Mouse (Mus musculus) stomach, embryonic 14.5 days (tissue): ENCODE data around the gene Ptgir. TPM values are rescaled to one million over a fixed set of nuclear protein-coding genes. Genes with fewer than 3 reads are reported as not detected.

Experiments used
- polyA plus RNA-seq: library from polyadenylated mRNA; unstranded; fragments of >200 nt; fragmentation: Nextera tagmentation; extraction: Ambion mirVana; gene quantifications from 2 replicates; pipeline ENCODE4 v1.2.1, GENCODE M21; 2014

The Ptgir gene
- polyA plus RNA-seq, 1 experiment from 2014 or later = 2.0 TPM

Other genes with a start within 250 kb of the Ptgir start
- not detected in 2 replicates for gene Ceacam15, start 230.8 kb upstream of the Ptgir start, polyA plus RNA-seq
- not detected in 2 replicates for gene Ceacam9, start 184.6 kb upstream of the Ptgir start, polyA plus RNA-seq
- gene Ap2s1, start 168.1 kb upstream of the Ptgir start, polyA plus RNA-seq = 274 and 282 TPM in 2 replicates
- gene Slc1a5, start 125.2 kb upstream of the Ptgir start, polyA plus RNA-seq = 36.7 and 39.0 TPM in 2 replicates
- 105 and 120 TPM in 2 replicates for gene Strn4, start 90.6 kb upstream of the Ptgir start, polyA plus RNA-seq
- 23.8 and 25.8 TPM in 2 replicates for gene Fkrp, start 89.8 kb upstream of the Ptgir start, polyA plus RNA-seq
- 14.2 and 14.6 TPM in 2 replicates for gene Prkd2, start 63.6 kb upstream of the Ptgir start, polyA plus RNA-seq
- gene Dact3, start 31.2 kb upstream of the Ptgir start, polyA plus RNA-seq = 5.5 and 6.1 TPM in 2 replicates
- gene Gng8, start 14.7 kb upstream of the Ptgir start, polyA plus RNA-seq = 12.8 and 12.9 TPM in 2 replicates
- gene Calm3, start 17.6 kb downstream of the Ptgir start, polyA plus RNA-seq = 148 and 161 TPM in 2 replicates
- 8.6 and 8.8 TPM in 2 replicates for gene Pnmal2, start 38.2 kb downstream of the Ptgir start, polyA plus RNA-seq
- gene Pnmal1, start 53.2 kb downstream of the Ptgir start, polyA plus RNA-seq = 4.2 TPM in 2 replicates
- gene Gm42372, start 76.6 kb downstream of the Ptgir start, polyA plus RNA-seq = 0.55 and 0.59 TPM in 2 replicates
- gene Ccdc8, start 86.2 kb downstream of the Ptgir start, polyA plus RNA-seq = 18.7 and 22.3 TPM in 2 replicates
- gene Ppp5c, start 121.4 kb downstream of the Ptgir start, polyA plus RNA-seq = 93.6 and 94.4 TPM in 2 replicates
- 46.0 and 51.7 TPM in 2 replicates for gene Hif3a, start 155.9 kb downstream of the Ptgir start, polyA plus RNA-seq
- 0.10 and 0.24 TPM in 2 replicates for gene Psg16, start 167.6 kb downstream of the Ptgir start, polyA plus RNA-seq
- gene Ceacam3, start 243.8 kb downstream of the Ptgir start, polyA plus RNA-seq = not detected in 2 replicates